Mouse (Mus musculus): Measurements from ENCODE around the gene Cst11.

GRCm38 (mm10) chr2:148750058-148750457, 21.2 kb downstream of the Cst11 start, which contains the start of gene Cstl1:
- TF ChIP-seq CTCF (conservative IDR thresholded peaks at IDR 0.05 in 1 of 2, IDR thresholded peaks at IDR 0.05 in 1 of 2; ENCODE audit: low read depth in 2 of 2, low read length in 2 of 2), result no peak
- no peak for TF ChIP-seq JUN (IDR thresholded peaks at IDR 0.05; ENCODE audit: insufficient read depth, low read depth, low read length)
